In genomic region chr13:41532625-41533024, GRCm38 (mm10) we compare ENCODE assay signal across 18 mouse cellular contexts.
"Had no signal": no experiment of that assay in that cellular context is flagged by ENCODE, and none has a peak within 500 bp of the region (broad histone marks: within the 10 kb centered on the region; RNA-seq: fewer than 3 reads in every experiment).

No protein-coding gene starts in this region.

- H3K27ac ChIP-seq: kidney, postnatal 0 days; layer of hippocampus, adult 2 months; limb, embryonic 10.5 days; limb, embryonic 13.5 days; liver, embryonic 13.5 days; midbrain, embryonic 10.5 days; midbrain, embryonic 13.5 days; stomach, embryonic 15.5 days had no signal

- H3K9ac ChIP-seq: limb, embryonic 13.5 days; liver, embryonic 13.5 days; midbrain, embryonic 13.5 days; stomach, embryonic 15.5 days had no signal

- H3K36me3 ChIP-seq: limb, embryonic 10.5 days; limb, embryonic 13.5 days; liver, embryonic 13.5 days; midbrain, embryonic 10.5 days; midbrain, embryonic 13.5 days; stomach, embryonic 15.5 days had no signal

- H3K27me3 ChIP-seq: liver, embryonic 13.5 days; midbrain, embryonic 13.5 days; stomach, embryonic 15.5 days had no signal

- DNase-seq: kidney, adult 2 months; kidney, postnatal 25 days; layer of hippocampus, adult 9-11 months; liver; liver, embryonic 13.5 days; lung, adult 2 months; lung, postnatal 36 days; right cerebral cortex, postnatal 14 days; right cerebral cortex, postnatal 4 days; thymus, postnatal 25 days had no signal

- H3K4me3 ChIP-seq: layer of hippocampus, adult 2 months; limb, embryonic 10.5 days; limb, embryonic 13.5 days; liver, embryonic 13.5 days; midbrain, embryonic 10.5 days; midbrain, embryonic 13.5 days; stomach, embryonic 15.5 days had no signal

- ATAC-seq: midbrain, embryonic 13.5 days; midbrain, embryonic 16.5 days had no signal

- H3K9me3 ChIP-seq: limb, embryonic 10.5 days; limb, embryonic 13.5 days; liver, embryonic 13.5 days; midbrain, embryonic 10.5 days; midbrain, embryonic 13.5 days; stomach, embryonic 15.5 days had no signal

- H3K4me2 ChIP-seq: limb, embryonic 13.5 days; liver, embryonic 13.5 days; midbrain, embryonic 13.5 days; stomach, embryonic 15.5 days had no signal

- H3K4me1 ChIP-seq: limb, embryonic 10.5 days; liver, embryonic 13.5 days; midbrain, embryonic 10.5 days; midbrain, embryonic 13.5 days; stomach, embryonic 15.5 days had no signal
